Comparison of ENCODE assay signal across 17 mouse cellular contexts in the genomic region with DNA sequence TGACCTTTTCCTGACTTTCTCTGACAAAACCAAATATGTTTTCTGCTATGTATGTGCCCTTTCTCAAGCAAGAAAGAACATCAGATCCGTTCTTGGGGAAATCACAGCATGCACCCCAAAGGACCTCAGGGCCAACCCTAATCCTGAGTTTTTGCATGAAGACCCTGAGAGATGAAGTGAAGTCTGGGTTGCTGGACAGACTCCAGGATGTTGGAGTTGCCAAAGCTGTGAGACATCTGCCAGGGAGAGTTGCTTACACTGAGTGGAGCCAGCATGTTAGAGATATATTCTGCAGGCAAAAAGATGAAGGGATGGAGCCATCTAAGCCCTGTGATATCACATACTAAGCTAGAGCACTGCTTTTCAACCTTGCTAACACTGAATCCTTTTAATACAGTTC. TPM values are rescaled to one million over a fixed set of nuclear protein-coding genes. Genes with fewer than 3 reads are reported as not detected.
"Had no signal": no experiment of that assay in that cellular context is flagged by ENCODE, and none has a peak within 500 bp of the region (broad histone marks: within the 10 kb centered on the region; RNA-seq: fewer than 3 reads in every experiment).

No protein-coding gene starts in this region.

- H3K4me3 ChIP-seq: layer of hippocampus, adult 2 months; limb, embryonic 10.5 days; liver, embryonic 15.5 days; midbrain, embryonic 13.5 days; neural tube, embryonic 12.5 days had no signal

- H3K27me3 ChIP-seq: liver, embryonic 15.5 days; midbrain, embryonic 13.5 days; neural tube, embryonic 12.5 days had no signal

- H3K9ac ChIP-seq: liver, embryonic 15.5 days; midbrain, embryonic 13.5 days; neural tube, embryonic 12.5 days had no signal

- H3K4me2 ChIP-seq: liver, embryonic 11.5 days; liver, embryonic 15.5 days; midbrain, embryonic 13.5 days; neural tube, embryonic 12.5 days had no signal

- H3K4me1 ChIP-seq: limb, embryonic 10.5 days; liver, embryonic 15.5 days; neural tube, embryonic 12.5 days had no signal

- DNase-seq: kidney, adult 11 months; kidney, adult 9 months; kidney, postnatal 36 days; thymus, postnatal 4 days had no signal

- H3K36me3 ChIP-seq: limb, embryonic 10.5 days; liver, embryonic 15.5 days; midbrain, embryonic 13.5 days; neural tube, embryonic 12.5 days had no signal

- H3K9me3 ChIP-seq: limb, embryonic 10.5 days; liver, embryonic 15.5 days; midbrain, embryonic 13.5 days; neural tube, embryonic 12.5 days had no signal

- H3K27ac ChIP-seq: kidney, postnatal 0 days; layer of hippocampus, adult 2 months; limb, embryonic 10.5 days; liver, embryonic 15.5 days; midbrain, embryonic 13.5 days; neural tube, embryonic 12.5 days; stomach, postnatal 0 days had no signal

- ATAC-seq: lung, postnatal 0 days; midbrain, embryonic 13.5 days had no signal

RNA-seq across cellular contexts. Expression of a gene that starts 34.3 kb away (rescaled TPM):
- total RNA-seq: layer of hippocampus, adult 2 months; left cerebral cortex, postnatal 10 days; megakaryocyte progenitor cell, adult 5-6 weeks; monocyte, adult 5-6 weeks; neutrophil, adult 5-6 weeks had no signal
- polyA plus RNA-seq: liver, embryonic 15.5 days had no signal
